In the genomic region with DNA sequence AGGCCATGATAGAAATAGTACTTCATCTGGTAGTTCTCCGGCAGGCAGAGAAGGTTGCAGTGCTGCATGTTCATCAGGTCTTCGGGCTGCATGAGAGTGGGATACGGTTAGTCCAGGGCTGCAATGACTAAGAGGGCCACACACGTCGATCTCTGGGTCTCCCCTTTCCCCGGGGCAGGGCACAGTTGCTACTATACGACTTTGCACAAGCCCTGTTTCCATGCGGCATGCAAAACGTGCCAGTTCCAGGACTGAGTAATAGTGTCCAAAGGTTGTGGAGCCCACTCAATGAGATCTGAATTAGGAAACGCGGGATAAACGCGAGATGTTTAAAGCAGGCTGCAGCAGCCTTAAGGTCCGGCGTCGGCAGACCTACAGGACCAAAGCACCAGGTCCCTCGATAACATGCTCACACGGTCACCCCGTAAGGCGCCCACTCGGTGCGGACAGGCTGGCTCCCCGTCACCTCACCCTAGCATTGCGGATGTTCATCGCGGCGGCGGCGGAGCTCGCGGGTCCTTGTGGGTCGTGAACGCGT, we compare ENCODE assay signal across 8 mouse cellular contexts. TPM values are rescaled to one million over a fixed set of nuclear protein-coding genes. Genes with fewer than 3 reads are reported as not detected.
DNase-seq lines count a peak whose midpoint lies in the region; ATAC-seq and TF ChIP-seq lines count a peak whose summit lies in the region.

No protein-coding gene starts in this region.

- H3K4me3 ChIP-seq in left cerebral cortex, adult 2 months, result peak overlapping the region; percentile 63
- H3K4me3 ChIP-seq in embryonic facial prominence, embryonic 10.5 days, result peak overlapping the region; percentile 68
- peak overlapping the region; percentile 67 for H3K4me3 ChIP-seq in heart, embryonic 16.5 days (ENCODE audit: low read length)

- H3K4me1 ChIP-seq in embryonic facial prominence, embryonic 10.5 days, result peaks cover 6% of the 10 kb centered on the region; the same call in 1 of the 2 replicates
- H3K4me1 ChIP-seq in heart, embryonic 16.5 days (ENCODE audit: control insufficient read depth, insufficient read depth, low read length), result peaks cover 3% of the 10 kb centered on the region; the same call in 1 of the 2 replicates

- no peak for TF ChIP-seq CTCF in left cerebral cortex, adult 2 months (IDR thresholded peaks at IDR 0.05)

- peak; percentile 11; the same call in 1 of the 2 replicates for ATAC-seq in heart, embryonic 16.5 days (replicated peaks; ENCODE audit: extremely low read depth, insufficient read depth, low FRiP score)
- ATAC-seq in megakaryocyte, adult 5-6 weeks (ENCODE audit: poor library complexity, severe bottlenecking), result 0 out of 2 replicates have a peak, but pooled peaks have one; percentile 5

- H3K36me3 ChIP-seq in embryonic facial prominence, embryonic 10.5 days (replicated peaks), result peaks cover 38% of the 10 kb centered on the region
- H3K36me3 ChIP-seq in heart, embryonic 16.5 days (ENCODE audit: control insufficient read depth, insufficient read depth), result 0 out of 2 replicates have a peak, but pooled peaks cover 2% of the 10 kb centered on the region

- H3K4me2 ChIP-seq in heart, embryonic 16.5 days (ENCODE audit: low read depth, low read length), result peak overlapping the region; percentile 71

- no peaks in the 10 kb centered on the region; the same call in 1 of the 2 replicates for H3K27me3 ChIP-seq in embryonic facial prominence, embryonic 10.5 days (replicated peaks; ENCODE audit: low read depth, poor library complexity, severe bottlenecking)
- H3K27me3 ChIP-seq in heart, embryonic 16.5 days (ENCODE audit: control insufficient read depth, insufficient read depth, low read length), result no peaks in the 10 kb centered on the region

- H3K27ac ChIP-seq in left cerebral cortex, adult 2 months, result peak overlapping the region; percentile 82
- H3K27ac ChIP-seq in embryonic facial prominence, embryonic 10.5 days (replicated peaks), result peak overlapping the region; percentile 87
- peak overlapping the region; percentile 86 for H3K27ac ChIP-seq in heart, embryonic 16.5 days (ENCODE audit: low read length)

- no peaks in the 10 kb centered on the region for H3K9me3 ChIP-seq in embryonic facial prominence, embryonic 10.5 days
- H3K9me3 ChIP-seq in heart, embryonic 16.5 days (replicated peaks; ENCODE audit: control insufficient read depth, low read length), result no peaks in the 10 kb centered on the region

- 17% methylated on average over 34 of the region's 34 CpGs for WGBS in embryonic facial prominence, embryonic 10.5 days
- WGBS in heart, embryonic 16.5 days, result 12% methylated on average over 34 of the region's 34 CpGs

- H3K9ac ChIP-seq in heart, embryonic 16.5 days (ENCODE audit: low read length), result peak overlapping the region; percentile 72

- intact Hi-C loops in left cerebral cortex, adult 2 months (cut with DNase I), result loop anchor here (5.0 kb wide), 1 partner anchor 134 kb away; a partner anchor contains a TSS

- no peak for DNase-seq in left cerebral cortex, adult 2 months (ENCODE audit: extremely low spot score in 1 of 2, low spot score in 2 of 2)
- no peak for DNase-seq in left cerebral cortex, adult 11 months (ENCODE audit: low spot score)
- DNase-seq in embryonic facial prominence, embryonic 10.5 days (ENCODE audit: low spot score), result no peak
- DNase-seq in Muller cell, postnatal 12 days (ENCODE audit: inconsistent ontology term), result no peak
- no peak for DNase-seq in right cerebral cortex, postnatal 36 days (ENCODE audit: low spot score in 2 of 2)
- DNase-seq in thymus, postnatal 10 days (ENCODE audit: low spot score in 2 of 2), result no peak

RNA-seq across cellular contexts. Expression of a gene that starts 0.3 kb away (rescaled TPM):
- total RNA-seq in left cerebral cortex, adult 2 months (2021), result 1 to 10 TPM; 4.1 to 6.1 TPM
- 2.1 and 2.6 TPM in 2 replicates for polyA plus RNA-seq in embryonic facial prominence, embryonic 10.5 days (2016; fragmentation: Nextera tagmentation; extraction: Ambion mirVana)
- 3.7 and 4.7 TPM in 2 replicates for polyA plus RNA-seq in heart, embryonic 16.5 days (2015; fragmentation: Nextera tagmentation; extraction: Ambion mirVana)
- total RNA-seq in megakaryocyte, adult 5-6 weeks (2015), result 67.6 and 69.7 TPM in 2 replicates
- total RNA-seq in megakaryocyte, adult 5-6 weeks (2017), result 98.9 and 119 TPM in 2 replicates

RNA-seq across cellular contexts. Expression of a gene that starts 0.4 kb away (rescaled TPM):
- 10 to 100 TPM; 56.8 to 61.2 TPM for total RNA-seq in left cerebral cortex, adult 2 months (2021)
- polyA plus RNA-seq in embryonic facial prominence, embryonic 10.5 days (2016; fragmentation: Nextera tagmentation; extraction: Ambion mirVana), result 169 and 181 TPM in 2 replicates
- polyA plus RNA-seq in heart, embryonic 16.5 days (2015; fragmentation: Nextera tagmentation; extraction: Ambion mirVana), result 89.8 and 97.1 TPM in 2 replicates
- total RNA-seq in megakaryocyte, adult 5-6 weeks (2015), result 51.7 and 59.9 TPM in 2 replicates
- total RNA-seq in megakaryocyte, adult 5-6 weeks (2017), result 79.4 and 93.7 TPM in 2 replicates

RNA-seq across cellular contexts. Expression of a gene that starts 9.3 kb away (rescaled TPM):
- total RNA-seq in left cerebral cortex, adult 2 months (2021), result 1 to 10 TPM; 5.2 to 6.0 TPM
- polyA plus RNA-seq in embryonic facial prominence, embryonic 10.5 days (2016; fragmentation: Nextera tagmentation; extraction: Ambion mirVana), result 22.4 and 23.3 TPM in 2 replicates
- 60.0 and 61.1 TPM in 2 replicates for polyA plus RNA-seq in heart, embryonic 16.5 days (2015; fragmentation: Nextera tagmentation; extraction: Ambion mirVana)
- 11.3 and 13.5 TPM in 2 replicates for total RNA-seq in megakaryocyte, adult 5-6 weeks (2015)
- total RNA-seq in megakaryocyte, adult 5-6 weeks (2017), result 23.1 and 34.4 TPM in 2 replicates

RNA-seq across cellular contexts. Expression of a gene that starts 25.4 kb away (rescaled TPM):
- 100 to 1,000 TPM; 150 to 161 TPM for total RNA-seq in left cerebral cortex, adult 2 months (2021)
- polyA plus RNA-seq in embryonic facial prominence, embryonic 10.5 days (2016; fragmentation: Nextera tagmentation; extraction: Ambion mirVana), result 8.0 and 8.2 TPM in 2 replicates
- 0.60 and 0.77 TPM in 2 replicates for polyA plus RNA-seq in heart, embryonic 16.5 days (2015; fragmentation: Nextera tagmentation; extraction: Ambion mirVana)
- total RNA-seq in megakaryocyte, adult 5-6 weeks (2015), result 49.8 and 51.5 TPM in 2 replicates
- total RNA-seq in megakaryocyte, adult 5-6 weeks (2017), result 21.3 and 34.5 TPM in 2 replicates

RNA-seq across cellular contexts. Expression of a gene that starts 29.5 kb away (rescaled TPM):
- total RNA-seq in left cerebral cortex, adult 2 months (2021), result not detected
- 0.05 and 0.07 TPM in 2 replicates for polyA plus RNA-seq in embryonic facial prominence, embryonic 10.5 days (2016; fragmentation: Nextera tagmentation; extraction: Ambion mirVana)
- 0.06 and 0.09 TPM in 2 replicates for polyA plus RNA-seq in heart, embryonic 16.5 days (2015; fragmentation: Nextera tagmentation; extraction: Ambion mirVana)
- not detected in 2 replicates for total RNA-seq in megakaryocyte, adult 5-6 weeks (2015)
- total RNA-seq in megakaryocyte, adult 5-6 weeks (2017), result 0.12 and 0.33 TPM in 2 replicates

Comparison
In these comparisons a context has a peak if more than half of its experiments do, and no peak if none do; other contexts are left out.
1. RNA of a gene that starts 0.3 kb away (total RNA-seq): 67.6 to 119 TPM in megakaryocyte, adult 5-6 weeks; 4.1 to 6.1 TPM in left cerebral cortex, adult 2 months; every median in the first group is over 4 times any median in the second.
2. Peak in every context shown above with its lines, with median percentiles within 50 percentile points of each other: H3K27ac ChIP-seq and H3K4me3 ChIP-seq.